Mouse (Mus musculus) neural tube, embryonic 11.5 days (tissue): ENCODE results near the gene Zzef1. TPM values are rescaled to one million over a fixed set of nuclear protein-coding genes. Genes with fewer than 3 reads are reported as not detected.

Source experiments
- ATAC-seq: fragments of 200-750 bp; cut with Nextera tagmentation; 2 replicates; pipeline ENCODE4 v1.8.0; 2017; ENCODE audit warnings: moderate number of reproducible peaks, mild to moderate bottlenecking, moderate TSS enrichment, moderate library complexity; ENCODE audit not compliant: insufficient read depth, low FRiP score, low TSS enrichment
- DNase-seq: peaks from one replicate; pipeline ENCODE4 v3.0.0-alpha.2; 2015; ENCODE audit warnings: low spot score
- H3K27ac ChIP-seq: fragments of 300-500 bp; sonication (generic); 2 replicates; pipeline ENCODE4 v1.5.1; 2014; ENCODE audit warnings: low read depth, mild to moderate bottlenecking, low read length
- H3K27me3 ChIP-seq: fragments of 300-500 bp; sonication (generic); 2 replicates; pipeline ENCODE4 v1.6.1; 2014; ENCODE audit warnings: mild to moderate bottlenecking, low read length, mixed read lengths; ENCODE audit not compliant: control insufficient read depth, insufficient read depth
- H3K36me3 ChIP-seq: fragments of 300-500 bp; sonication (generic); 2 replicates; pipeline ENCODE4 v1.6.1; 2014; ENCODE audit warnings: mild to moderate bottlenecking, low read length, moderate library complexity, mixed read lengths; ENCODE audit not compliant: control insufficient read depth, insufficient read depth
- H3K4me1 ChIP-seq: fragments of 300-500 bp; sonication (generic); 2 replicates; pipeline ENCODE4 v1.6.1; 2014; ENCODE audit warnings: low read length, mixed read lengths; ENCODE audit not compliant: control insufficient read depth, insufficient read depth
- H3K4me2 ChIP-seq: fragments of 300-500 bp; sonication (generic); 2 replicates; pipeline ENCODE4 v1.6.1; 2014; ENCODE audit warnings: low read depth, mild to moderate bottlenecking, moderate library complexity
- H3K4me3 ChIP-seq: fragments of 300-500 bp; sonication (generic); 2 replicates; pipeline ENCODE4 v1.5.1; 2014; ENCODE audit warnings: low read depth, low read length
- H3K9ac ChIP-seq: fragments of 300-500 bp; sonication (generic); 2 replicates; pipeline ENCODE4 v1.6.1; 2014; ENCODE audit warnings: mild to moderate bottlenecking, low read length
- H3K9me3 ChIP-seq: fragments of 300-500 bp; sonication (generic); 2 replicates; pipeline ENCODE4 v1.6.1; 2016; ENCODE audit warnings: low read length; ENCODE audit not compliant: control insufficient read depth
- WGBS: fragments of 180-500 bp; shearing (Covaris S2); extraction: QIAGEN DNeasy Blood & Tissue Kit; methylation state at CpG from one replicate; pipeline ENCODE4 v1.1.7; 2014; 5-methylcytosine and 5-hydroxymethylcytosine counted together
- polyA plus RNA-seq: library from polyadenylated mRNA; unstranded; fragments of >200 nt; fragmentation: Nextera tagmentation; extraction: Ambion mirVana; gene quantifications from 2 replicates; pipeline ENCODE4 v1.2.1, GENCODE M21; 2014

The Zzef1 gene
- polyA plus RNA-seq, 1 experiment from 2014 or later, result 10.6 TPM

GRCm38 (mm10) chr11:72814188-72814587 is 18.2 kb downstream of the Zzef1 start:
- no peak overlapping the region for H3K4me2 ChIP-seq
- no peak overlapping the region for H3K4me3 ChIP-seq
- no peaks in the 10 kb centered on the region for H3K36me3 ChIP-seq
- ATAC-seq, result no peak
- no peaks in the 10 kb centered on the region for H3K9me3 ChIP-seq
- no peak overlapping the region for H3K9ac ChIP-seq
- WGBS, result 76% methylated on average over 2 of the region's 2 CpGs
- H3K4me1 ChIP-seq, result no peaks in the 10 kb centered on the region
- H3K27me3 ChIP-seq, result no peaks in the 10 kb centered on the region
- DNase-seq, result no peak
- no peak overlapping the region for H3K27ac ChIP-seq

- Histone ChIP-seq H3K27me3 (no peaks in the 10 kb centered on the region), H3K9me3 (no peaks in the 10 kb centered on the region), H3K4me2 (no peak overlapping the region), H3K4me3 (no peak overlapping the region), H3K36me3 (no peaks in the 10 kb centered on the region), H3K4me1 (no peaks in the 10 kb centered on the region), H3K9ac (no peak overlapping the region), H3K27ac (no peak overlapping the region)
- WGBS, result 89% methylated on average over 1 of the region's 1 CpGs
- ATAC-seq (no peak), DNase-seq (no peak)
Observed at GRCm38 (mm10) chr11:72816859-72817258, 20.8 kb downstream of the Zzef1 start.

GRCm38 (mm10) chr11:72818067-72818466 is 22.0 kb downstream of the Zzef1 start:
- H3K27me3 ChIP-seq, result no peaks in the 10 kb centered on the region
- no peak overlapping the region for H3K27ac ChIP-seq
- H3K9ac ChIP-seq, result no peak overlapping the region
- no peaks in the 10 kb centered on the region for H3K4me1 ChIP-seq
- H3K4me2 ChIP-seq, result no peak overlapping the region
- H3K4me3 ChIP-seq, result no peak overlapping the region
- no peak for ATAC-seq
- no peaks in the 10 kb centered on the region for H3K9me3 ChIP-seq
- no peak for DNase-seq
- WGBS, result 90% methylated on average over 7 of the region's 7 CpGs
- H3K36me3 ChIP-seq, result no peaks in the 10 kb centered on the region

- Histone ChIP-seq H3K4me3 (no peak overlapping the region), H3K9ac (no peak overlapping the region), H3K27me3 (no peaks in the 10 kb centered on the region), H3K27ac (no peak overlapping the region), H3K4me2 (no peak overlapping the region), H3K4me1 (no peaks in the 10 kb centered on the region), H3K9me3 (no peaks in the 10 kb centered on the region), H3K36me3 (no peaks in the 10 kb centered on the region)
- DNase-seq, result no peak
- WGBS, result 89% methylated on average over 7 of the region's 7 CpGs
- no peak for ATAC-seq
Observed at GRCm38 (mm10) chr11:72821041-72821440, 25.0 kb downstream of the Zzef1 start.

GRCm38 (mm10) chr11:72829869-72830268 is 33.8 kb downstream of the Zzef1 start:
- ATAC-seq (no peak), DNase-seq (no peak)
- H3K36me3 ChIP-seq, result peaks cover 6% of the 10 kb centered on the region
- no peak overlapping the region for H3K4me2 ChIP-seq
- no peak overlapping the region for H3K4me3 ChIP-seq
- no peaks in the 10 kb centered on the region for H3K4me1 ChIP-seq
- H3K27me3 ChIP-seq, result no peaks in the 10 kb centered on the region
- H3K9ac ChIP-seq, result no peak overlapping the region
- no peak overlapping the region for H3K27ac ChIP-seq
- H3K9me3 ChIP-seq, result no peaks in the 10 kb centered on the region
- 93% methylated on average over 3 of the region's 3 CpGs for WGBS

GRCm38 (mm10) chr11:72842731-72843130 is 46.7 kb downstream of the Zzef1 start:
- DNase-seq (no peak), ATAC-seq (no peak)
- H3K27ac ChIP-seq, result no peak overlapping the region
- H3K9me3 ChIP-seq, result no peaks in the 10 kb centered on the region
- H3K4me2 ChIP-seq, result no peak overlapping the region
- no peaks in the 10 kb centered on the region for H3K27me3 ChIP-seq
- H3K36me3 ChIP-seq, result peaks cover 2% of the 10 kb centered on the region; the same call in 1 of the 2 replicates
- H3K4me3 ChIP-seq, result no peak overlapping the region
- WGBS, result 93% methylated on average over 3 of the region's 3 CpGs
- no peaks in the 10 kb centered on the region for H3K4me1 ChIP-seq
- H3K9ac ChIP-seq, result no peak overlapping the region

GRCm38 (mm10) chr11:72843576-72843975 is 47.5 kb downstream of the Zzef1 start:
- Histone ChIP-seq H3K4me2 (no peak overlapping the region), H3K9me3 (no peaks in the 10 kb centered on the region), H3K27me3 (no peaks in the 10 kb centered on the region), H3K27ac (no peak overlapping the region), H3K4me3 (no peak overlapping the region), H3K4me1 (no peaks in the 10 kb centered on the region), H3K36me3 (peaks cover 2% of the 10 kb centered on the region; the same call in 1 of the 2 replicates), H3K9ac (no peak overlapping the region)
- no peak for DNase-seq
- no peak for ATAC-seq

- DNase-seq (no peak), ATAC-seq (no peak)
- Histone ChIP-seq H3K4me2 (no peak overlapping the region), H3K9ac (no peak overlapping the region), H3K4me3 (no peak overlapping the region), H3K9me3 (no peaks in the 10 kb centered on the region), H3K36me3 (peaks cover 2% of the 10 kb centered on the region; the same call in 1 of the 2 replicates), H3K4me1 (no peaks in the 10 kb centered on the region), H3K27ac (no peak overlapping the region), H3K27me3 (no peaks in the 10 kb centered on the region)
- 97% methylated on average over 2 of the region's 2 CpGs for WGBS
Observed at GRCm38 (mm10) chr11:72845526-72845925, 49.5 kb downstream of the Zzef1 start.

GRCm38 (mm10) chr11:72846685-72847084 is 50.7 kb downstream of the Zzef1 start:
- Histone ChIP-seq H3K27me3 (no peaks in the 10 kb centered on the region), H3K9ac (no peak overlapping the region), H3K27ac (no peak overlapping the region), H3K36me3 (peaks cover 2% of the 10 kb centered on the region), H3K4me2 (no peak overlapping the region), H3K4me1 (no peaks in the 10 kb centered on the region), H3K9me3 (no peaks in the 10 kb centered on the region), H3K4me3 (no peak overlapping the region)
- ATAC-seq, result no peak
- no peak for DNase-seq
